Mouse (Mus musculus) liver, embryonic 14.5 days (tissue): ENCODE data around the gene Wdr83.

ENCODE experiments used
- CTCF ChIP-seq: IDR thresholded peaks from 2 replicates; pipeline ENCODE4 v1.5.1; 2016; ENCODE audit warnings: antibody characterized with exemption, low read depth, control low read depth
- EP300 ChIP-seq: IDR thresholded peaks from 2 replicates; pipeline ENCODE4 v1.6.1; 2016; ENCODE audit warnings: antibody characterized with exemption, low read depth

GRCm38 (mm10) chr8:85095566-85095965 lies 14.5 kb upstream of the Wdr83 start:
- no peak for TF ChIP-seq CTCF
- no peak for TF ChIP-seq EP300
